Mouse (Mus musculus): Measurements from ENCODE around the gene Scn9a. TPM values are rescaled to one million over a fixed set of nuclear protein-coding genes. Genes with fewer than 3 reads are reported as not detected.
A peak's percentile ranks its signal among the peaks of the same experiment; 100 is the strongest.

The Scn9a gene
- 5.8 and 6.5 TPM in 2 replicates for total RNA-seq (2014; rRNA removed)
- 10.1 and 11.2 TPM in 2 replicates for polyA plus RNA-seq (2015; fragmentation: Nextera tagmentation; extraction: Ambion mirVana)

GRCm38 (mm10) chr2:66634580-66635359 is at the start of gene Scn9a:
Gene Scn9a, minus strand, starts transcription at chr2:66634962.
- Histone ChIP-seq H3K9ac (replicated peaks; ENCODE audit: low read length) (peak within 1 kb of the TSS; percentile 67), H3K4me3 (ENCODE audit: low read length) (peak within 1 kb of the TSS; percentile 53), H3K27ac (peak within 1 kb of the TSS; percentile 81), H3K27me3 (ENCODE audit: insufficient read depth, low read length) (no peaks in the 10 kb centered on the region), H3K36me3 (ENCODE audit: insufficient read depth, low read length) (no peaks in the 10 kb centered on the region), H3K4me2 (ENCODE audit: low read depth, low read length) (peak within 1 kb of the TSS; percentile 68), H3K4me1 (ENCODE audit: insufficient read depth, low read length) (no peaks in the 10 kb centered on the region; the same call in 1 of the 2 replicates), H3K9me3 (ENCODE audit: low read length) (no peaks in the 10 kb centered on the region)
- WGBS, result 2% methylated on average over 29 of the region's 29 CpGs
- ATAC-seq, result peak; percentile 93
- no peak for TF ChIP-seq CTCF (IDR thresholded peaks at IDR 0.05; ENCODE audit: low read depth)
- DNase-seq (ENCODE audit: low spot score), result peak; percentile 73

- no peaks in the 10 kb centered on the region for H3K9me3 ChIP-seq (ENCODE audit: low read length)
- H3K27ac ChIP-seq, result no peak overlapping the region
- no peak overlapping the region for H3K9ac ChIP-seq (replicated peaks; ENCODE audit: low read length)
- no peaks in the 10 kb centered on the region for H3K27me3 ChIP-seq (ENCODE audit: insufficient read depth, low read length)
- H3K4me2 ChIP-seq (ENCODE audit: low read depth, low read length), result no peak overlapping the region
- WGBS, result 75% methylated on average over 1 of the region's 1 CpGs
- DNase-seq (ENCODE audit: low spot score) (no peak), ATAC-seq (no peak)
- no peaks in the 10 kb centered on the region for H3K36me3 ChIP-seq (ENCODE audit: insufficient read depth, low read length)
- H3K4me1 ChIP-seq (ENCODE audit: insufficient read depth, low read length), result no peaks in the 10 kb centered on the region
- no peak for TF ChIP-seq CTCF (IDR thresholded peaks at IDR 0.05; ENCODE audit: low read depth)
- H3K4me3 ChIP-seq (ENCODE audit: low read length), result no peak overlapping the region
These were observed 27.2 kb upstream of the Scn9a start for GRCm38 (mm10) chr2:66661988-66662387.

GRCm38 (mm10) chr2:66656430-66656829 is 21.7 kb upstream of the Scn9a start:
- no peak for ATAC-seq
- no peak overlapping the region for H3K4me2 ChIP-seq (ENCODE audit: low read depth, low read length)
- WGBS, result 94% methylated on average over 3 of the region's 3 CpGs

GRCm38 (mm10) chr2:66655431-66655830 is 20.7 kb upstream of the Scn9a start:
- H3K36me3 ChIP-seq (ENCODE audit: insufficient read depth, low read length), result no peaks in the 10 kb centered on the region
- H3K4me1 ChIP-seq (ENCODE audit: insufficient read depth, low read length), result no peaks in the 10 kb centered on the region
- H3K27me3 ChIP-seq (ENCODE audit: insufficient read depth, low read length), result no peaks in the 10 kb centered on the region
- no peaks in the 10 kb centered on the region for H3K9me3 ChIP-seq (ENCODE audit: low read length)
- ATAC-seq, result no peak
- H3K4me2 ChIP-seq (ENCODE audit: low read depth, low read length), result no peak overlapping the region
- H3K9ac ChIP-seq (replicated peaks; ENCODE audit: low read length), result no peak overlapping the region
- H3K4me3 ChIP-seq (ENCODE audit: low read length), result no peak overlapping the region
- 49% methylated on average over 2 of the region's 2 CpGs for WGBS
- H3K27ac ChIP-seq, result no peak overlapping the region
- TF ChIP-seq CTCF (IDR thresholded peaks at IDR 0.05; ENCODE audit: low read depth), result no peak
- no peak for DNase-seq (ENCODE audit: low spot score)

More at GRCm38 (mm10) chr2:66656430-66656829, 21.7 kb upstream of the Scn9a start:
- no peak for DNase-seq (ENCODE audit: low spot score)
- H3K4me1 ChIP-seq (ENCODE audit: insufficient read depth, low read length), result no peaks in the 10 kb centered on the region
- no peak overlapping the region for H3K9ac ChIP-seq (replicated peaks; ENCODE audit: low read length)
- H3K27ac ChIP-seq, result no peak overlapping the region
- H3K36me3 ChIP-seq (ENCODE audit: insufficient read depth, low read length), result no peaks in the 10 kb centered on the region
- TF ChIP-seq CTCF (IDR thresholded peaks at IDR 0.05; ENCODE audit: low read depth), result no peak
- no peak overlapping the region for H3K4me3 ChIP-seq (ENCODE audit: low read length)
- H3K9me3 ChIP-seq (ENCODE audit: low read length), result no peaks in the 10 kb centered on the region
- H3K27me3 ChIP-seq (ENCODE audit: insufficient read depth, low read length), result no peaks in the 10 kb centered on the region

GRCm38 (mm10) chr2:66644384-66644783 is 9.6 kb upstream of the Scn9a start:
- ATAC-seq, result 0 out of 2 replicates have a peak, but pooled peaks have one; percentile 47
- Histone ChIP-seq H3K4me3 (ENCODE audit: low read length) (no peak overlapping the region), H3K9me3 (ENCODE audit: low read length) (no peaks in the 10 kb centered on the region), H3K4me1 (ENCODE audit: insufficient read depth, low read length) (no peaks in the 10 kb centered on the region), H3K9ac (replicated peaks; ENCODE audit: low read length) (no peak overlapping the region), H3K27me3 (ENCODE audit: insufficient read depth, low read length) (no peaks in the 10 kb centered on the region), H3K36me3 (ENCODE audit: insufficient read depth, low read length) (no peaks in the 10 kb centered on the region), H3K27ac (no peak overlapping the region), H3K4me2 (ENCODE audit: low read depth, low read length) (no peak overlapping the region)
- WGBS, result 26% methylated on average over 5 of the region's 5 CpGs
- DNase-seq (ENCODE audit: low spot score), result peak; percentile 82
- TF ChIP-seq CTCF (IDR thresholded peaks at IDR 0.05; ENCODE audit: low read depth), result peak; percentile 71

GRCm38 (mm10) chr2:66632728-66633127 is 2.0 kb downstream of the Scn9a start:
- Histone ChIP-seq H3K27ac (no peak overlapping the region), H3K9ac (replicated peaks; ENCODE audit: low read length) (no peak overlapping the region), H3K27me3 (ENCODE audit: insufficient read depth, low read length) (no peaks in the 10 kb centered on the region), H3K9me3 (ENCODE audit: low read length) (no peaks in the 10 kb centered on the region), H3K4me2 (ENCODE audit: low read depth, low read length) (peak overlapping the region; percentile 68), H3K4me3 (ENCODE audit: low read length) (peak overlapping the region; percentile 53; the same call in 1 of the 2 replicates), H3K36me3 (ENCODE audit: insufficient read depth, low read length) (no peaks in the 10 kb centered on the region), H3K4me1 (ENCODE audit: insufficient read depth, low read length) (no peaks in the 10 kb centered on the region; the same call in 1 of the 2 replicates)
- TF ChIP-seq CTCF (IDR thresholded peaks at IDR 0.05; ENCODE audit: low read depth), result no peak
- WGBS, result 18% methylated on average over 5 of the region's 5 CpGs
- no peak for ATAC-seq
- peak; percentile 62 for DNase-seq (ENCODE audit: low spot score)

GRCm38 (mm10) chr2:66611091-66611490 is 23.7 kb downstream of the Scn9a start:
- DNase-seq (ENCODE audit: low spot score) (no peak), ATAC-seq (no peak)
- Histone ChIP-seq H3K4me1 (ENCODE audit: insufficient read depth, low read length) (no peaks in the 10 kb centered on the region; the same call in 1 of the 2 replicates), H3K4me3 (ENCODE audit: low read length) (no peak overlapping the region), H3K36me3 (ENCODE audit: insufficient read depth, low read length) (no peaks in the 10 kb centered on the region), H3K4me2 (ENCODE audit: low read depth, low read length) (no peak overlapping the region), H3K9ac (replicated peaks; ENCODE audit: low read length) (no peak overlapping the region), H3K9me3 (ENCODE audit: low read length) (no peaks in the 10 kb centered on the region), H3K27me3 (ENCODE audit: insufficient read depth, low read length) (no peaks in the 10 kb centered on the region), H3K27ac (no peak overlapping the region)
- 71% methylated on average over 7 of the region's 7 CpGs for WGBS
- TF ChIP-seq CTCF (IDR thresholded peaks at IDR 0.05; ENCODE audit: low read depth), result no peak

Data from hindbrain, postnatal 0 days (tissue).